Mouse (Mus musculus): ENCODE measurements around the gene Cebpb.
A peak's percentile ranks its signal among the peaks of the same experiment; 100 is the strongest.

Gene Cebpb

DNA sequence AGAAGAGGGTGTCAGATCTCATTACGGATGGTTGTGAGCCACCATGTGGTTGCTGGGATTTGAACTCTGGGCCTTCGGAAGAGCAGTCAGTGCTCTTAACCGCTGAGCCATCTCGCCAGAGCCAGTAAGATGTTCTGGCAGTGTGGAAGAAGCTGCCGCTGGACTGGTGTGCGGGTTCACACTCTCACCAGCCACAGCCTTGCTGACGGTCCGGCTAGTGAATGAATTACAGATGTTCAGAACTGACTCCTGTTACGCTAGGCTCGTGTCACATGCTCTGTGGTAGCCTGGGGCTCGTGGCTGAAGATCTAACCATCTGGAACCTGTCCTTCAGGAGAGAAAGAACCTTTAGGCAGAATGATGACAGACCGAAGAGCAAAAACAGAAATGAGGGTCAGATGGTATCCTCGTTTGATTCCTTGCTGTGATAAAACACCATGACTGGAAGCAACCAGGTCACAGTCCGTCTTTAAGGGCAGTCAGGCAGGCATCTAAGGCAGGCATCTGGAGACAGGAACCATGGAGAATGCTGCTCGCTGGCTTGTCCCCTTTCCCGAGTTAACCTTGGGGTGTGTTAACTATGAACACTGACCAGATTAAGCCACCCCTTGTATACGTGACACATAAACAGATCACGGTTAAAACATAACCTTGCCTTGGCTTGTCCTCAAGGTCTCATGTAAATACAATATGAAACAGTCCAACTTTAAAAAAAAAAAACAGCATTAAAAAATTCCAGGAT, 22.6 kb upstream of the Cebpb start:
- DNase-seq (ENCODE audit: low spot score in 2 of 2): no peak

DNA sequence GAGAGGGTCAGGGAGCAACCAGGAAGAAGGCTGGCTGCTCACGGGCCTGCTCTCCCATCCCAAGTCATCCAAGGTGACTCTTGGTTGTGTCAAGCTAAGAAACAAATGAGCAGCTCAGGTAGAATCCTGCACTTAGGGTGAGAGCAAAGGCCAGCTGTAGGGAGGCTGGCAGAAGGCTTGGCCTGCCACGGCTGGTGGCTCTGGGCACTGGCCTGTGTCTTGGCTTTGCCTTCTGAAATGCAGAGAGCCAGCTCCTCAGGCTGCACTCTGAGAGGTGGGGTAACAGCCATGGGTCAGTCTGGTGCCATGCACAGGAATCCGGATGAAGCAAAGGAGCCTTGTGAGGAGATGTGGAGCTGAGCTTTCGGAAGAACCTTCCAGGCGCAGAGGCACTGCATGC, 20.3 kb upstream of the Cebpb start:
- DNase-seq (ENCODE audit: low spot score in 2 of 2): no peak

DNA sequence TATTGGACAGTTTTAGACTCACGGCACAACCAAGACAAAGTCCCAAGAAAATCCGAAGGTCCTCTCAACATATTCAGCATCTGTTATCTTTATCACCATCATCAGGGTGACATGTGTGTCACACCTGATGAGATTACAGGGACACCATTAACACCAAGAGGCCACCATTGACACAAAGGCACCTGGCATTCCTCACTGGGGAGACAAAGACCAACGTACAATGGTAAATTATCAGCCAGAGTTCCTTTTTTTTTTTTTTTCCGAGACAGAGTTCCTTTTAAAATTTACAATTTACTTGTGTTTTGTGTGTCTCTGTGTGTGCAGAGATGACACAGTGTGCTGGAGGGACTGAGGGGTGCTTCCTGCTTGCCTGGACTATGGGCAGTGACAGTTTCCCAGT, 19.3 kb upstream of the Cebpb start:
- DNase-seq (ENCODE audit: low spot score in 2 of 2): no peak

DNA sequence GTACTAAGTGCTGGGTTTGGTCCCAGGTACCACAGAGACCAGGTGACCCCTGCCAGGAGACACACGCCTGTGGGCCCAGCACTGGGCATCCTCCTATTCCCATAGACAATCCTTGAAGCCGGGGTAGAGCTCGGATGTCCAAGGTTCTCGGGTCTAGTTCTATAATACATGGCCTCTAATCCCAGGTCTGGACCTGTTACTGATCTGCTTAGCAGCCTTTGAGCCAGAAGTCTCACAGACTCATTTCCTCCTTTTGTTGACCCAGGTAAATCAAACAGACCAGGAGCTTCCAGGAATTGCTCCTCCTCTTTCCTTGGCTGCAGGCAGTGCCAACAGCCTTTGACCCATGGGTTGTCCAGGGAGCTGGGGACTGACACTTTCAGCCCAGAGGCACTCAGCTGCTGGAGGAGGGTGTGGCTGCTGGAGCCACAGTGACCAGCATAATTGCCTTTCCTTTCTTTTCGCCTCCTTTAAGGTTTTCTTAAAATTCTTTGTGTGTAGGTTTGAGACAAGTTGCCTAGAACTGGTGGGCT, 17.5 kb upstream of the Cebpb start:
- DNase-seq (ENCODE audit: low spot score in 2 of 2): no peak

DNA sequence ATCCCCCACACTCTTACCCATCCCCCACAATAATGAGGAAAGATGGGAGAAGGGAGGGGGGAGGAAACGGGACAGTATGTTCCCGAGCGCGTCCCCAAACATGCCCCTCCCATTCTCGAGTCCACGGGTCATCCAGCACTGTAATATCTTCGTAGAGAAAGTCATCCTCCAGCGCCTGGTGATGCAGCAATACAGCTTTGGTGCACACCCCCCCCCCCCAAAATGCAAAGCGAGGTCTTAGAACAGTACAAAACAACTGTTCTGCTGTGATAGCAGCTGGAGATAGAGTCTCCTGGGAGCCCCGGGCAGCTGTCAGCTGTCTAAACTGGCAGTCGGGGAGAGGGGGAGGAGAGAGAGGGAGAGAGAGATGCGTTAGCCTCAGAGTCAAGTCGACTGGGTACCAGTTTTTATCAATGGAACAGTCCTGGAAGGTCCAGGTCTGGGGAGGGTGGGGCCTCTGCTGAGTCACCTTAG, 16.5 kb upstream of the Cebpb start:
- DNase-seq (ENCODE audit: low spot score in 2 of 2): peak in 1 of 2 experiments; percentile 53

DNA sequence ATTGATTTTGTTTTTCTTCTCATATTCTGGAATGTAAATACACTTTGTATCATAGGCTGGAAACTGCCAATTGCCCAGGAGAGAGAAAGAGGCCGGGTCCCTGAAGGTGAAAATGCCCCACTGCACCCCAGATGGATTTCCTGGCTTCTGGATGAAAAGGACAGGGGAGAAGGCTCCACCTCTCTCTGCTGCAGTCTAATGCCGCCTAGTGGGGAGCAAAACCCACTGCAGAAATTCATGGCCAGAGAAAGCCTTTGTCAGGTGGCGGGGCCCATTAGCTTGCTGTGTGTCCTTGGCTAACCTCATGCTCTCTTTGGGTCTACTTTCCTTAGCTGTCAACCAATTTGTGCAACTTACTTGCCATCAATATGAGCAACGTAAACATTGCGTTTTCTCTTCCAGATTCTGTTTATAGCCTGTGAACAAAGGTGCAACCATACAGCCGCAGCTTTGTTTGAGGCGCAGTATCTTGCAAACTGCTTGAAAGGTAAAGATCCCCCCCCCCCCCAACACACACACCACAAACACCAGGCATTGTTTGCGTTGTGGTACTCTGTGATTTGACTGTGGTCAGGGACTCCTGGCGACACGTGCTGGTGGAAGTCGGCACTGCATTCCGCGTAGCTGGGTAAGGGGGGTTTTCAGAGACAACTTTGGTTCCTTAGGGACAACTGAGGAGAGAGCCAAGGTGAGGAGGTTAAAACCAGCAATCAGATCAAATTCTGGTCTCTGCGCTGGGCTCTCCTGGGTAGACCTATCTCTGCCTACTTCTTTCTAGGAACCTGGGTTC, 13.4 kb upstream of the Cebpb start:
- no peak for DNase-seq (ENCODE audit: low spot score in 2 of 2)

DNA sequence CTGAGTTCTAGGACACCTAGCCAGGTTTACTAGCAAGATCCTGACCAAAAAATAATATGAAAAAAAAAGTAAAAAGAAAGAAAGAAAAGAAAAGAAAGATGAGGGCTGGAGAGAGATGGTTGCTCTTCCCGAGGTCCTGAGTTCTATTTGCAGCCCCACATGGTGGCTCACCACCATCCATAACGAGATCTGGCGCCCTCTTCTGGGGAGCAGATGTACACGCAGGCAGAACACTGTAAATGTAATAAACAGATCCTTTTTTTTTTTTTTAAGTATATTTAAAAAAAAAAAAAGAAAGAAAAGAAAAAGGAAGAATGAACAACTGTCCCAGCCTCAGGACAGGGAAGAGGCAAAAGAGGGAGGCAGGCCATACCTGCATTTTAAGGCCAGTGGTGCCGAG, 10.1 kb upstream of the Cebpb start:
- peak in 1 of 2 experiments; percentile 78 for DNase-seq (ENCODE audit: low spot score in 2 of 2)

DNA sequence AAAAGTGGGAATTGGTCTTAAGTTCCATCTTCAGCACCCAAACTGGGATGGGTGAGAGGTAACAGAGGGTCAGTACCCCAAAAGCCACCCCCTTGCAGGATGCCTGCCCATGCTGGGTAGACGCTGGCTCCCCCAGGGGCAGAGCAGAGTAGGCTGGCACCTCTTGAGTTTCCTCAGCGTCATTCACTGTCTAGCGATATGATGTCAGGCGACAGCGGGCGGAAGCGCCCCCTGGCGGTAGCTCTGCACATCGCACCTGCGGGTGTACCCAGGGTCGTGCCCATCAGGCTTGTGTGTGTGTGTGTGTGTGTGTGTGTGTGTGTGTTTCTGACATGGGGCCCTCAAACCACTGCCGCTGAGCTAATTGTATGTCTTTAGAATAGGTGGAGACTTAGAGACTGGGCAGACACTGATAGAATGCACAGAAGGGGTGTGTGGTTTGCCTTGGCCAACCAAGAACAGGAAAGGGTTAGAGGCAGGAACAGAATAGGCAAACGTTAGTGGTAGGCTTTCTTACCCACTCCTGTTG, 8.7 kb upstream of the Cebpb start:
- DNase-seq (ENCODE audit: low spot score in 2 of 2): peak; percentile 88 to 98

DNA sequence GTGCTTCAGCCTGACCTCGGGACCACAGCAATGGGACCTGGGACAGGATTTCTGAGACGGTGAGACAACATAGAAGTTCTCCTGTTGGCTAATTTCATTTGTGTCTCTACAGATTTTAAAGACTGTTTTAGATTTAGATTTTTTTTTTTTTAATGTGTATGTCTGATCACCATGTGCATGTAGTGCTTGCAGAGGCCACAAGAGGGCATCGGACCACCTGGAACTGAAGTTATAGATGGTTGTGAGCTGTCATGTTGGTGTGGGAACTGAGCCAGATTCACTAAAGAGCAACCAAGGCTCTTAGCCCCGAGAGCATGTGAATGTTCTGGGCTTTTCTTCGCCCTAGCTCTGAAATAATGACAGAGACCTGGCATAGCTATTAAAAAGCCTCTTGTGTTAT, 8.1 kb upstream of the Cebpb start:
- peak; percentile 74 to 87 for DNase-seq (ENCODE audit: low spot score in 2 of 2)

DNA sequence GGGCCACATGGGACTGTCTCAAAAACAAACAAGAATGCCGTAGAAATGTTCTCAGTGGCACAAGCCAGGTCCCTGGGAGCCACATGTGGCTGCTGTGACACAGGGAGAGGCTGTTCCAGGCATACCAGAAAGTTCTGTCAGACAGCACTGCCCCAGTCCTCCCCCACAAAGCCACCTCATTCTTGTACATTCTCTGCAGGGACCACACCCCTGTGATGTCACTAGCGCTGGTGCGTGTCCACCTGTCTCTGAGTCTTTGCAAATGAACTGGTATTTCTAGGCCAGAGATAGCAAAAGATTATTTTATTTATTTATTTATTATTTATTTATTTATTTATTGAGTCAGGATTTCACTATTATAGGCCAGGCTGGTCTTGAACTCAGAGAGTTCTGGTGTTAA, 5.0 kb upstream of the Cebpb start:
- DNase-seq (ENCODE audit: low spot score in 2 of 2): no peak

DNA sequence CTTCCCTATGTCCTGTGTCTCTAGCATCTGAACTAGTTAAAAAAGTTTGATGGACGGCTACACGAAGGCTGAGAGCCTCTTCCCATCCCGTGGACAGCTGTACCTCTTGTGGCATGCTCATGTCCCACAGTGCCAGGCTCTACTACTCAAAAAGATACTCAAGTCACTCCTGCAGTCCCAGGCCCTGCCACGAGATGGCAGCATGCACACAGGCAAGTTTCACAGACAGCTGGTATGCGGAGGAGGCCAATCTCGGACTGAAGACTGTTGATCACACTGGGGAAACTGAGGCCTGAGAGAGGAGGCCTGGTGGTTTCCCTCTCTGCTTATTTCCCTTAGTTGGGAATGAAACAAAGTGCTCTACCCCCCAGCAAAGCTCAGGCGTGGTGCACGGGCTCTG, 3.6 kb upstream of the Cebpb start:
- DNase-seq (ENCODE audit: low spot score in 2 of 2): peak; percentile 93 to 99

DNA sequence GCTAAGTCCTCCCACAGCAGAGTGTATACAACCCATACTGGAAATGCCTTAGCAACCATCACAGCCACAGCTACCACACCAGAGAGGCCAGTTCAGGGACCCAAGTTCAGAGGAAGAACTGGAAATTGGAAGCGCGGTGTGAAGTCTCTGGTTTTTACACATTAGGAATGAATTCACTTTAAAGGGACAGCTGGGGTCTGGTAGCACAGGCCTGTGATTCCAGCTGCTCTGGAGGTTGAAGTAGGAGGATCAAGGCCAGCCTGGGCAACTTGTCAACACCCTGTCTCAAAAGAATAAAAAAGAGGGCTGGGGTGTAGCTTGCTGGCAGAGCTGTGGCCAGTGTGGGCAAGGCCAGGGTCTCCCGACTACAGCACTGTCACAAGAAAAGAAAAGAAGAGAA, 2.9 kb upstream of the Cebpb start:
- DNase-seq (ENCODE audit: low spot score in 2 of 2): no peak

DNA sequence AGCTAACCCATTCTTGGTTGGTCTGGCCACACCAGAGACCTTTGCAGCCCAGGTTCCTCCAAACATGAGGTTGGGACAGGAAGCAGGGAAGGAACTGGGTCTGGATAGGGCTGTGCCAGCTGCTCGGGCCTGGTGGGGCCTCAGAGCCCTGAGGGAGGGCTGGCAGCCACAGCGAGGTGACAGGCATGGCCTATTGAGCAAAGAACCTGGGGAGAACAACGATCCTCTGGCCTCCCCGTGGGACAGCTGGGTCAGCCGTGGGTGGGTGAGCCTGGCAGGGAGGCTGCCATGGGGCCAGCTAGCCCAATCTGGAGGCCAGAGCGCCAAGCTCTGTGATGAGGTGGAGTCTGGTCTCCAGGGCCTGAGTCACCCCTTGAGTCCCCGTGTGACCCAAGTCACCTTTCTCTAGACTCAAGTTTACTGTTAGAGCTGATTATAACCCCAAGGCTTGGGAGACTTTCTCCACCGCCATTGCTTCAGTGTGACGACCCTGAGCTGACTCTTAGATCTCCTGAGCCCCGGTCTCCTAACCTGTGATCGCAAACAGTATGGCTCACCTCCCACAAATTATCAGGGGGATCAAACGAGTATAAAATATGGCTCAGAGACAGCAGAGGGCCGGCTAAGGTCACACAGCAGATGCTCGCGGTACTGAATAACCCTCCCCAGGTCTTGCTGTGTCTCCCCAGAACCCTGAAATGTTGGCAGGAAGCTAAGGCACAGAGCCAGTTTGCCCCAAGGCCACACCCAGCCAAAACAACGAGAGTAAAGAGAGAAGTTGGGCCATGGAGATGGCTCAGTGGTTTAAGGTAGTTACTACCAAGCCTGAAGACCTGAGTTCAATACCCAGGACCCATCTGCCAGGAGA, 2.1 kb upstream of the Cebpb start:
- peak in 1 of 2 experiments; percentile 69 for DNase-seq (ENCODE audit: low spot score in 2 of 2)

DNA sequence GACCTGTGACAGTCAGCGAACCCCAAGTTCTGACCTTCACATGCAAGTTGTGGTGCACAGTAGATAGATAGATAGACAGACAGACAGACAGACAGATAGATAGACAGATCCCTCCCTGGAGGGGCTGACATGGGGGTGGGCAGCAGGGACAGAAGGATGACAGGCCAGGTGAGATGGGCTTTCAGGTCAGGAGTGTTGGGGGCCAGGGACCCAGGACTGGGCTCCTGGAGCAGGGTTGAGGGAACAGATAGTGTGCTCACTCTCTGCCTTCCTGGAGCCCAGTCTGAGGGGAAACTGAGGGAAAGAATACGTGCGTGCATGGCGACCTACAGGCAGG, 1.5 kb upstream of the Cebpb start:
- peak in 1 of 2 experiments; percentile 69 for DNase-seq (ENCODE audit: low spot score in 2 of 2)

DNA sequence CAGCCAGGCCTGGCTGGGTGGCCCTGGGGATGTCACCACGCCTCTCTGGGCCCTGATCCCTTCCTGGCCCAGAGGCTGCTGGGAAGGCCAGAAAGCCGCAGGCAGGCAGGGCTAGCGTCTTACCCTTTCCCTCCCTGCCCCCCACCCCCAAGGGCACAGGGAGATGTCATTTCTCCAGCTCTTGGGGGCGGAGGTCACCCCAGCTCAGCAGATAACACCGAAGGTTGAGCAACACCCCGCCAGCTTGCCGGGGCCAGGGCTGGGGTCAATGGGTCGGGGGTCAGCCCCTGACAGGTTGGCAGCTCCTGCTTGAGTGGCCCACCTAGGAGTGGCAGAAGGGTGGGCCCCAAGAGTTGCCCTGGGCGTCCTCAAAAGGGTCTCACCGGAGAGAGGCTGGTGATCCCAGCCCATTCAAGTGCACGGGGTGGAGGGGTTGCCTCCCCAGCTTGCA, 1.0 kb upstream of the Cebpb start:
- no peak for DNase-seq (ENCODE audit: low spot score in 2 of 2)

DNA sequence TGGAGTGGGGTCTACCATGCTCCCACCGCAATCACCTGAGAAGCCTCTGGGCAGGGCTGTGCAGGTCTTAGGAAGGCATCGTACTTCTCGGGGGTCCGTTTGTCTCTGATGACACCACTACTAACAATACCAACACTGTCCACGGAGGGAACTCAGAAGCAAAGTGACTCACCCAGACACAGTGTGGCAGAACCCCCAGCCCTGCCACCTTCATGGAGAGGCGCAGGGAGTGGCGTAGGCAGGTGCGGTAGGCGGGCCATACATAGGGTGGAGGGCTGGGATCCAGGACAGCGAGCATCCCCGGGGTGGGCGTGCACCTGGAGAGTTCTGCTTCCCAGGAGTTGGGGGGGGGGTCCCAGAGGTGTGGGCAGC, 603 bp upstream of the Cebpb start:
- DNase-seq (ENCODE audit: low spot score in 2 of 2): no peak

DNA sequence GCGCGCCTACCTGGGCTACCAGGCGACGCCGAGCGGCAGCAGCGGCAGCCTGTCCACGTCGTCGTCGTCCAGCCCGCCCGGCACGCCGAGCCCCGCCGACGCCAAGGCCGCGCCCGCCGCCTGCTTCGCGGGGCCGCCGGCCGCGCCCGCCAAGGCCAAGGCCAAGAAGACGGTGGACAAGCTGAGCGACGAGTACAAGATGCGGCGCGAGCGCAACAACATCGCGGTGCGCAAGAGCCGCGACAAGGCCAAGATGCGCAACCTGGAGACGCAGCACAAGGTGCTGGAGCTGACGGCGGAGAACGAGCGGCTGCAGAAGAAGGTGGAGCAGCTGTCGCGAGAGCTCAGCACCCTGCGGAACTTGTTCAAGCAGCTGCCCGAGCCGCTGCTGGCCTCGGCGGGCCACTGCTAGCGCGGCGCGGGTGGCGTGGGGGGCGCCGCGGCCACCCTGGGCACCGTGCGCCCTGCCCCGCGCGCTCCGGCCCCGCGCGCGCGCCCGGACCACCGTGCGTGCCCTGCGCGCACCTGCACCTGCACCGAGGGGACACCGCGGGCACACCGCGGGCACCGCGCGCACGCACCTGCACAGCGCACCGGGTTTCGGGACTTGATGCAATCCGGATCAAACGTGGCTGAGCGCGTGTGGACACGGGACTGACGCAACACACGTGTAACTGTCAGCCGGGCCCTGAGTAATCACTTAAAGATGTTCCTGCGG, 945 bp downstream of the Cebpb start, which contains the start of gene Tmem189:
Gene Tmem189, minus strand, starts transcription at position 322 of the 718 bp plus-strand sequence.
- peak; percentile 54 to 77 for DNase-seq (ENCODE audit: low spot score in 2 of 2)

DNA sequence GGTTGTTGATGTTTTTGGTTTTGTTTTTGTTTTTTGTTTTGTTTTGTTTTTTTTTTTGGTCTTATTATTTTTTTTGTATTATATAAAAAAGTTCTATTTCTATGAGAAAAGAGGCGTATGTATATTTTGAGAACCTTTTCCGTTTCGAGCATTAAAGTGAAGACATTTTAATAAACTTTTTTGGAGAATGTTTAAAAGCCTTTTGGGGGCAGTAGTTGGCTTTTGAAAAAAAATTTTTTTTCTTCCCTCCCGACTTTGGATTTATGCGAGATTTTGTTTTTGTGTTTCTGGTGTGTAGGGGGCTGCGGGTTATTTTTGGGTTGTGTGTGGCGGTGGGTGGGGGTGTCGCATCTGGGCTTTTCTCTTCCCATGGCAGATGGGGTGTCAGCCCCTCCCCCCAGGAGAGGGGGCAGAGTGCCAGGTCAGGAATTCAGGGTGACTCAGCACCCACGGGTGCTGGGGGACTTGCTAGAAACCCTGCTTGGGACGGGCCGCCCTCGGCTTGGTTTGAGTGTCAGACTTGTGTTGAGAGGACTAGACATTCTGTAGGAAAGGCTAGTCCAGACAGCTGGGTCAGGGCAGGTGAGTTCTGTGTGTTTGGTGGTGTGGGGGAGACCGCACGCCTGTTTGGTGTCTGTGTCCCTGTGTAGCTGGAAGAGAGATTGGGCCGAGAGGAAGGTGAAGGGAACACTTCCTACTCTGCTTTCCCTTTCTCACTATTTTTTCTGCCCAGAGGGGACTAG, 1.7 kb downstream of the Cebpb start:
- DNase-seq (ENCODE audit: low spot score in 2 of 2): no peak

DNA sequence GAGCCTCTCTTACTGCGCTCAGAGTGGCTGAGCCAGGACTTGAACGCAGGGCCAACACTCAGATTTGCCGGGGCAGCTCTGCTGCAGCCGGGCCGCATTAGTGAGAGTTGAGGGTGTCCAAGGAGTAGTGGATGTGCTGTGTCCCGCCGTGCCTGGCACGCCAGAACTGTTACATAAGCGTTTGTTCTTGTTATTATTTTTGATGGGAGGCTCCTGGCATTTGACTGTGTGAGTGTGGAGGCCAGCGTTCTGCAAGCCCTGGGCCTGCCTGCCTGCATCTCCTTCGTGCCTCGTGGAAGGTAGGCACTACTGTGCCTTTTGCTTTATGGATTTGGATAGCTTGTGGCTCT, 2.2 kb downstream of the Cebpb start:
- DNase-seq (ENCODE audit: low spot score in 2 of 2): peak in 1 of 2 experiments; percentile 66

DNA sequence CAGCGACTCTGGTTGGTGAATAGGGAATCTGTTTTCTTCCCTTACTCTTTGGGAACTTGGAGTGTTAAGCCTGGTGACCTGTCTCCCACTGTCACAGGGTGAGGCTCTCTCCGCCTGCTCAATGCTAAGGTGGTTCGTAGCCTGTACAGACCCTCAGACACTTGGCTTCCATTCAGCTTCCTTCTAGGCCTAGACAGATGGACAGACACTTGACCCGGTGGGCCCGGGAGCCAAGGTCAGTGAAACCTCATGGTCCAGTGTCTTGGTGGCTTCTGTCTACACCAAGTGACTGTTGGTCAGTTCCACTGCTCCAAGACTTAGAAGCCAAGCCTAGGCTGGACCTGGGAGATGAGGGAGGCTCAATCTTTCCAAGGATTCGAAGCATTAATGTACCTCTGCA, 2.7 kb downstream of the Cebpb start:
- DNase-seq (ENCODE audit: low spot score in 2 of 2): no peak
